Mouse (Mus musculus) left cerebral cortex, adult 11 months (tissue): ENCODE results near the gene Comt.

Source experiments
- DNase-seq: peaks from one replicate; pipeline ENCODE4 v3.0.0; 2022; ENCODE audit warnings: low spot score

The Comt gene

DNA sequence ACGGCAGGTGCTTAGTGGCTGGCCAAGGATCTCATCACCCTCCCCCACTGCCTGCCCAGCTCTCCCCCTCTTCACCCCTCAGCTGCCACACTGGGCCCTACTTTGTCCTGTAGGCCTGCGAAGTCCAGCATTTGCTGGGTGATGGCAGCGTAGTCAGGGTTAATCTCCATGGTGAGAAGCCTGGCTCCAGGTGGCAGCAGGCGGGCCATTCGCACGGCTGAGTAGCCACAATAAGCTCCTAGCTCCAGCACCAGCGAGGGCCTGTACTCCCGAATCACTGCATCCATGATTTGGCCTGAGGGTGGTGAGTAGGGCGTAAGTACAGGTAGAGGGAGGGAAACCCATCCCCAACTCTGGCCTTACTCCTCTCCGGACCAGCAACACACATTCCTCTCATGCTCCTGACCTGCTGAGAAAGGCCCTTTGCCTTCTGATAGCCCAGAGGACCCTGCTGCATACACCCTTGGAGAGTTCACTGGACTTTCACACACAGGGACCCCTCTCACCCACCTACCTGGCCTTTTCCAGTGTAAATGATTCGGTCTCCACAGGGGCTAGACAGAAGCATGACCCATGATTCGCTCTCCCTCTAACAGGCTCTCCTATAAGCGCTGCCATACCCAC is 15.5 kb downstream of the Comt start:
- DNase-seq: no peak

- DNase-seq: no peak
These were observed 16.2 kb downstream of the Comt start for GRCm38 (mm10) chr16:18410418-18410817.

GRCm38 (mm10) chr16:18409776-18410175 is 16.9 kb downstream of the Comt start:
- no peak for DNase-seq

- no peak for DNase-seq
These were observed 18.7 kb downstream of the Comt start for GRCm38 (mm10) chr16:18407912-18408311.

DNA sequence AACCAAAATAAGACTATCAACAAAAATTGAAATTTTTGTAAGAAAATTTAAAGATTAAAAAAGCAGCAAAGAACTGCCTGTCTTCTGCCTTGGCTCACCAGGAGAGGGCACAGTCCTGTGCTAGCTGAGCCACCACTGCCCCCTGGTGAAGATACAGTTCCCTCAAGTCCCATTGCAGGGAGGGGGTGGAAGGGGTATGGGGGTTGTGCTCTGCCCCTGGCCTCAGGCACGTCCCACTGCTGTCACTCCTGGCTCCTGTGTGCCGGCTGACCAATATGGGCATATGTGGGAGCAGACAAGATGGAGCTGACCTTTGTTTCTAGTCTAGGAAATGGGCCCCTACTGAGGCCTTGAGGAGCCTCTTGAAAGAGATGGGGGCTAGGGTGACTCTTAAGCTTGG is 20.4 kb downstream of the Comt start:
- DNase-seq: no peak

- DNase-seq: no peak
These were observed 20.8 kb downstream of the Comt start for GRCm38 (mm10) chr16:18405876-18406275.

DNA sequence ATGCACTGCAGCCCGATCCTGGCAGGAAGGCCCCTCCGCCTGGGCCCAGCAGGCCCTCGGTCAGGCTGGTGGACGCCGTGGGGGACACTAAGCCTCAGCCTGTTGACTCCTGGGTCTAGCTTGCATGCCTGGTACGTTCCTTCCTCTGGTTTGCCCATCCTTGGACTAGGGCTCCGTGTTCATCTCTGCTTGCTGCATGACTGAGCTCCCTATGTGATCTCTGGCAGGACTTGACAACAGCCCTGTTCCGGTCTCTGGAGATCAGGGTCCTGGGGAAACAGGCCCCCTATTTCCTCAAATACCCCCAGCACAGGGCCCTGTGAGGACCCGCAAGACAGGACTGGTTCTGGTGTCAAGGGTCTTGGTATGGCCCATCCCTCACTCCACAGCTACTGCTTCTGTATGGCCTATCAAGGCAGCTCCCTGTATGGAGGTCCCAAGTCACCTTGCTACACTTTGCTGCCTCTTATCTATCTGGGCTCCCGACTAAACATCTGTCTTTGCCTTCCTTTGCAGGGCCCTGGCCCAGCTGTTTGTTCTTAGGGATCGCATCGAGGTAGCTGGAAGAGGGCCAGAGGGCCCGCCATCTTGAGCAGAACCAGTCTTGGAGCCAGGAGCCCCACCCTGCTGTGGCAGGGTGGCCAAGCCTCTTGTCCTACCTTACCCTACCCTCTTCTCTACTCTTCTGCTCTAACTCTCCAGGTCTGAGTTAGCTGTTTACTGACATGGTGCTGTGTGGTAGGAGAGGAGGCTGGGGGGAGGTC is 21.4 kb downstream of the Comt start:
- DNase-seq: no peak

DNA sequence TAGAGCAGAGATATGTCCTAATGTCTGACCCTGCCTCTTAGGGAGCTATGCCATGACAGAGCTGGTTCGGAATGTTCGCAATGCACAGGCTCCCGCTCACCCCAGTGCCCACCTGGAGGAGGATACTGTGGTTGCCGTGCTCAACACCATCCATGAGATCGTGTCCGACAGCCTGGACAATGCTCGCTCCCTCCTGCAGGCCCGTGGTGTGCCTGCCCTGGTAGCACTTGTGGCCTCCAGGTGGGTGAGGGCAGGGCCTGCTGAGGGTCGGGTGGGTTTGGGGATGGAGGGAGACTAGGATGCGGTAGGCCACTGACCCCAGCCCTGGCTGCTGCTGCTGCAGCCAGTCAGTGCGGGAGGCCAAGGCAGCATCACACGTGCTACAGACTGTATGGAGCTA is 23.4 kb downstream of the Comt start:
- DNase-seq: no peak

GRCm38 (mm10) chr16:18400472-18401216 is 26.0 kb downstream of the Comt start:
- no peak for DNase-seq

DNA sequence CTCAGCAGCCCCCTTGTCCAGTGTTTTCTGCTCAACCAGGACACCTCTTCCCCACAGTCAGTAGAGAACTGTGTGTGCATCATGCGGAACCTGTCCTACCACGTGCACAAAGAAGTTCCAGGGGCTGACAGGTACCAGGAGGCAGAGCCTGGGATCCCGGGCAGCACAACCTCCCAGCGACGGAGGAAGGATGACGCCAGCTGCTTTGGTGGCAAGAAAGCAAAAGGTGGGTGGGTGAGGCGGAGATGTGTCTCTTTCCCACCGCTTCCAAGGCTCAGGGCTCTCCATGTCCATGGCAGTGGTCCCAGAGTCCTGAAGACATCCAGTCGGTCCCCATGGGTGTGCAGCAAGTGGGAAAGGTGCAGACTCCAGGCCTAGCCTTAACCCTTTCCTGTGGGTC is 26.6 kb downstream of the Comt start:
- no peak for DNase-seq

DNA sequence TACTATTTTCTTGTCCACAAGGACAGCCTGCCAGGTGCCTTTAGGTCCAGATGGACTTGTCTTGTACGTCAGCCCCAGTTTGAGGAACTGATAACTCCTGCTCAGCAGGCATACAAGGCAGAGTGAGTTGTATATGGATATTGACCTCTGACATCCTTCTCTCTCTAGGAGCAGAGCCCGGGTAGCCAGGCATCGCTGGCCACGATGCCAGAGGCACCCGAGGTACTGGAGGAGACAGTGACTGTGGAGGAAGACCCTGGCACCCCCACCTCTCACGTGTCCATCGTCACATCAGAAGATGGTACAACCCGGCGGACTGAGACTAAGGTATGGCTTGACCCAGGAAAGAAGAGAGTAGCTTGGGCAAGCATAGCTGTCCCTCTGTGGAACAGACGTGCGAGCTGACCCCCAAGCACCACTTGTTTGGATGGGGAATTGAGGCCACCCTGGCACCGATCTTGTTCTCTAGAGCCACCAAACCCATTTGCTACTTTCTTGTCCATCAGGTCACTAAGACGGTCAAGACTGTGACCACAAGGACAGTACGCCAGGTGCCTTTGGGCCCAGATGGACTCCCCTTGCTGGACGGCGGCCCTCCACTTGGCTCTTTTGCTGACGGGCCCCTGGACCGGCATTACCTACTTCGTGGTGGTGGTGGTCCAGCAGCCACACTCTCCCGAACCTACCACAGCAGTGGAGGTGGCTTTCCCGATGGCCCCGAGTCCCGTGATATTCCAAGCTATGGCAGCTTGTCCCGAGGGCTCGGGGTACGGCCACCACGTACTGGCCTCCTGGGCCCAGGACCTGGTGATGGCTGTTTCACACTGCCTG is 29.6 kb downstream of the Comt start:
- no peak for DNase-seq

DNA sequence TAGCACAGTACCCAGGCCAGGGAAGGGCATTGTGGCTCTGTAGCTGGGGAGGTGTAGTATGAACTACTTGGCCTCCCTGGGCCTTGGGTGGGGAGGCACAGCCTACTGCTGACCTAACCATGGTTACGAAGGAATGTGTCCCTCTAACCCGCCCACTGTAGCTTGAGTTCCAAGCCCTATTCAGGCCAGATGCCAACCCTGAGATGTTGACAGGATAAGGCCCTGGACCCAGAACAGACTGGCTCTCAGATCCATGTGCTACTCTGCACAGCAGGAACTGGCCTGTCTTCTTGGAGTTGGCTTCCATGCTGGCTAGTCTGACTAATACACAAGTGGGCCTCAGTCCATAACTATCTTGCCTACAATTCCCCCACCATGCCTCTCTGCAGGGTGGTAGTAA is 30.5 kb downstream of the Comt start:
- no peak for DNase-seq

GRCm38 (mm10) chr16:18395620-18396036 is 31.0 kb downstream of the Comt start:
- no peak for DNase-seq

DNA sequence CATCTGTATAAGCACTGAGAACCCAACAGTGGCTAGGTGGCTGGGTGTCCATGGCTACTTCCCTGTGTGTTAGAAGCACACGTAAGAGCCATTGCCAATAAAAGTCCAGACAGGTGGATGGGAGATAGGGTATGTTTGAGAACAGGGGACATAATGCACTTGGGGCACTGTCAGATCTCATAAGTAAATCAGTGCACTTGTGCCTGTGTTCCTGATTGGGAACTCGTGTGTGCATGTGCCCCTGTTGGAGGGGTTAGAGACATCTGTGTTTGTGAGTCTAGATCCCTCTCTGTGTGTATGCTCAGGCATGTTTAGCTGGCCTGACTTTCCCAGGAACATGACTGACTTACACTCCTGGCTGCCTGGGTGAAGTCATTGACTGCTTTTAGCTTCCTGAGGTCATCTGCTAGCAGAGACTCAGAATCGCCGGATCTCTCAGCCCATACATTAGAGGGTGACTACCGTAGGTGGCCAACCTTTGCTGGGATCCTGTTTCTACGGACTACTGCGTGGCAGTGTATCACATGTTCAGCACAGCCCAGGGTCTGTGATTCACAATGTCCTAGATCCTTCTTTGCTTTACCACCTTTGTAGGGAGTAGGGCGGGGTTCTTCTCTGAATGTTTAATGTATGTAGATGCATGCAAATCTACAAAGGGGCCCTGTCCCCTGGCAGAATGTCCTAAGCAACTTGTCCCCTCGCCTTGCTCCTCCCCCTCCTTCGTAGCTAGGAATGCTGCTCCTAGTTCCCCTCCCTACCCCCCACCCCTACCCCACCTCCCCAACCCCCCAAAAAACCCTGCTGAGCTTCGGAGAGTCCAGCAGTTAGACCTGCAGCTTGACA is 31.7 kb downstream of the Comt start:
- DNase-seq: no peak

DNA sequence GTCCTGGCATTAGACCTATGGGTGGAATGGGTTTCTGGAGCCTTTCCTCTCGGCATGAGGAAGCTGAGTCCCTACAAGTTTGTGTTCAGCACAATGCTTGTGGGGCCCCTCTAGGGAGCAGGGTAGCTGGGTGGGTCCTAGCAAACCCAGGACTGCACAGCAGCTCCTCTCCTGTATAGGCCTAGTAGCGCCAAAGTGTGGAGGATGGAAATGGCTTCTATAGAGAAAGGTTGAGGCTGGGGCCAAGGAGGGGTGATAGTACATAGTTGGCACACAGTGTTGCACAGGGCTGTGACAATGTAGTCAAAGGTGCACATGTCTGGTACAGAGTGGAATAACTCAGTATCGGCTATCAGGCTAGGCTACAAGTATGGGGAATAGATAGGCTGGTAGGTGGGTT is 32.6 kb downstream of the Comt start:
- DNase-seq: no peak

- DNase-seq: no peak
These were observed 33.1 kb downstream of the Comt start for GRCm38 (mm10) chr16:18393595-18393994.

- DNase-seq: peak; percentile 70
These were observed 33.9 kb downstream of the Comt start for GRCm38 (mm10) chr16:18392469-18393426.

- no peak for DNase-seq
These were observed 34.9 kb downstream of the Comt start for GRCm38 (mm10) chr16:18391728-18392127.

DNA sequence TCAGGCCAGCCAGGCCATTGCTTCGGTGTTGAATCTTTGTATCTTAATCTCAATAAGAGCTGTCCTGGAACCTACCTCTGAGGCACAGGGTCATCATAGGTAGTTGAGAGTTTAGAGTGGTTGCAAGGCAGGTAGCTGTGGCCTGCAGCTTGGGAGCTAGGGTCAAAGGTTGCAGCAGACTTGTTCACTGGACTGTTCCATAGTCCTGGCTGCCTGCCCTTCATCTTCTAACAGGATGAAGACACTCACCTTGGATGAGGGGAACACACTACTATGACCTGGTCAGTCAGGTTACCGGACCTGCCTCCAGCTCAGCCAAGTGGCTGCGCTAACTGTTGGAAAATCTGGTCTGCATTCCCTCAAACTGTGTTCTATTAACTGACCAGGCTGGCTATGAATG is 35.5 kb downstream of the Comt start:
- no peak for DNase-seq

DNA sequence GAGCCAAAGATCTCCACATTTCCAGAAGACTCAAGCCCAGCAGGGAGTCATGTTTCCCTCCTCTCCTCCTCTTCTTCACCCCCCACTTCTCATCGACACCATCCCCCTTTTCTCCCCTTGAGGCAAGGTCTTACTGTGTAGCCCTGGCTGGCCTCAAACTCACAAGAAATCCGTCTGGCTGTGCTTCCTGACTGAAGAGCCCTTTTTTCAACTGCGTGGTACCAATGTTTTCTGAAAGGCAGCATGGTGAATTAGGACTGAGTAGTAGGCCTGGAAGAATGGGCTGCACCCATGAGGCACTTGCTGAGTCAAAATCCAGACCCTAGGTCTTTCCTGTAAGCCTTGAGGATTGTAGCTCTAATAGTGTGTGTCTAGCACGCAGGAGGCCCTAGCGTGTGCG is 36.3 kb downstream of the Comt start:
- DNase-seq: no peak
